Mouse (Mus musculus): ENCODE measurements around the gene Mipol1. TPM values are rescaled to one million over a fixed set of nuclear protein-coding genes. Genes with fewer than 3 reads are reported as not detected.

The Mipol1 gene
- polyA plus RNA-seq, 1 experiment: 0.74 TPM

DNA sequence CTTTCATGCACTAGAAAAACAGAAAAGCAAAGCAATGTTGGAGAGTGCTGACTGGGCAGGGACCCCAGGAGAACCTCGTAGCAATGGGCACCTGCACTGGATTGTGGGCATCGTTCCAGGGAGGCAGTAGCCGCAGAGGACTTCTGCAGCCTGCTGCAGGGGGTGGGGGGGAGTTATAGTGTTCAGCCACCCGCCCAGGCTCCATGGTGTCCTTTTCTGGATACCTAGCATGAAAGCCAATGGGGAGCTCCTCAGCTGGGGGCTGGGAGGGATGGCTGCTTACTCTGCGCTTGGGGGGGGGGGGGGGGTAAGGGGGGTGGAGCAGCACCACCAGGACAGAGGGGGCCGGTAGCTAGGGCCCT, 304.3 kb downstream of the Mipol1 start:
- Histone ChIP-seq H3K9me3 (no peaks in the 10 kb centered on the region), H3K27me3 (replicated peaks) (peaks cover 80% of the 10 kb centered on the region), H3K4me3 (replicated peaks) (no peak overlapping the region), H3K36me3 (replicated peaks; ENCODE audit: low read length) (no peaks in the 10 kb centered on the region), H3K4me1 (peaks cover 15% of the 10 kb centered on the region)
- TF ChIP-seq FLI1 (IDR thresholded peaks at IDR 0.05; ENCODE audit: low read length) (no peak), GATA1 (IDR thresholded peaks at IDR 0.05; ENCODE audit: borderline replicate concordance, low read length) (no peak)

DNA sequence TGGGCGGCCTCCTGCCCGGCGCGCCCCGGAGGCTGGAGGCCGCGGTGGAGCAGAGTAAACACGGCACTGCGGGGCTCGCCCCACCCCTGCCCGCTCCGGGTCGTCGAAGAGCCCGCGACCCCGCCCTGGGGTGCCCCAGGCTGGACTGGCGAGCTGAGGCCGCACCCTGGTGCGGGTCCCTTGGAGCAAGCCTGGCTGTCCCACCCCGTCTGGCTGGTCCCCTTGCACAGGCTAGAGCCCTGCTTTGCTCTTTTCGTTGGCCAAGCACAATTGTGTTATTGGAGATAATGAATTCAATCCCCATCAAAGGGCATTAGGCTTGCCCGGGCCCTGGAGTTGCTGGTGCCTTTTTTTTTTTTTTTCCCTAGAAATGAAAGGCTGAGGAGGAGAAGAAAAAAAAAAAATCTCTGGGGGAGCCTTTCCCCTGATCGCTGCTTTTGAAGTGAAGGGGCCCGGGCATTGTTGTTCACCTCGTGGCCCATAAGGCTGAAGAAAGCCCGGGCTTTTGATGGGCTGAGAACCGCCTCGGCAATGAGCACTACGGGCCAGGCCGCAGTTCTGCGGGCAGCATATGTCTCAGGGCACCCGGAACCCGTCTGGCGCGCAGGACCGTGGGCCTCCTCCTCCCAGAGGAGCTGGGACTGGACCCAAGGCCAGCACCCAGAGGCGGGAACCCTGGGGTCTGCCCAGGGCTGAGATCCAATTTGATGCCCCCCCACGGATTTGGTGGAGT, 304.8 kb downstream of the Mipol1 start:
- peaks cover 18% of the 10 kb centered on the region for H3K4me1 ChIP-seq
- TF ChIP-seq GATA1 (IDR thresholded peaks at IDR 0.05; ENCODE audit: borderline replicate concordance, low read length) (no peak), FLI1 (IDR thresholded peaks at IDR 0.05; ENCODE audit: low read length) (no peak)
- no peaks in the 10 kb centered on the region for H3K9me3 ChIP-seq
- no peak overlapping the region for H3K4me3 ChIP-seq (replicated peaks)
- H3K36me3 ChIP-seq (replicated peaks; ENCODE audit: low read length): no peaks in the 10 kb centered on the region
- H3K27me3 ChIP-seq (replicated peaks): peaks cover 86% of the 10 kb centered on the region

DNA sequence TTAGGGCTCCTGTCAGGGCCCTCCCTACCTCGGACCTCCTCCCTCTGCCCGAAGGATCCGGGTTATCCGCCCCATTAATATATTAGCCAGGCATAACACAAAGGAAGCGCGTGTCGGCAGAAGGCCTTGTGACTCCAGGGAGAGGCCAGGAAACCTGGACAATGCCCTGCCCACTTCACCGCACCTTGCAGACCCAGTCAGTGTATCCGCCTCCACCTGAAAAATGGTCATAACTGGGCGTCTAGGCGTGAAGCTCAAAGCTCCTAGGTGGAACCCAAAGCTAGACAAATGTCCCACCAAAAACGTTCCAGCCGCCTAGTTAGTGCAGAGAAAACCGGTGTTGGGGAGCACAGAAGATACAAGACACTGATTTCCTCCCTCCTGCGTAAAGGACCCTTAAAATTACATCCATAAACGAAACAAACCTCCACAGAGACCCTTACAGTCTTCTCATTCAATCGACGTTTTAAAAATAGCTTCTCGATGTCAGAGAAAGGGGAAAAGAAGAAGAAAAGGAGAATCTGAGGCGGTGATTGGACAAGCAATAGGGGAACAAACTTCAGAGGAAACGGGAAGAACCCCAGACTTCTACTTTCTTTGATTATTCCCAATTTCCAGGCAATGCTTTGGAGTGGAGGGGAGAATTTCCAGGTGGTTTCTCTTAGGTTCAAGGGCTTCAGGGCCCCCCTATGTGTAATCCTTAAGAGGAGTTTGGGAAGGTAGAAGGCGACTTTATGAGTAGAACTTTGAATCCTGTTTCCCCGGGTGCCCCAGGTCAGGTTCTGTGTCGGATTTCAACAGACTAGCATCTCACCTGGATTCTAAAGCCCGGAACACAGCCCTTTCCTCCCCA, 306.1 kb downstream of the Mipol1 start:
- H3K9me3 ChIP-seq: no peaks in the 10 kb centered on the region
- no peak for TF ChIP-seq FLI1 (IDR thresholded peaks at IDR 0.05; ENCODE audit: low read length)
- no peak for TF ChIP-seq GATA1 (IDR thresholded peaks at IDR 0.05; ENCODE audit: borderline replicate concordance, low read length)
- H3K27me3 ChIP-seq (replicated peaks): peaks cover 90% of the 10 kb centered on the region
- H3K4me3 ChIP-seq (replicated peaks): no peak overlapping the region
- H3K4me1 ChIP-seq: peaks cover 18% of the 10 kb centered on the region
- no peaks in the 10 kb centered on the region for H3K36me3 ChIP-seq (replicated peaks; ENCODE audit: low read length)

DNA sequence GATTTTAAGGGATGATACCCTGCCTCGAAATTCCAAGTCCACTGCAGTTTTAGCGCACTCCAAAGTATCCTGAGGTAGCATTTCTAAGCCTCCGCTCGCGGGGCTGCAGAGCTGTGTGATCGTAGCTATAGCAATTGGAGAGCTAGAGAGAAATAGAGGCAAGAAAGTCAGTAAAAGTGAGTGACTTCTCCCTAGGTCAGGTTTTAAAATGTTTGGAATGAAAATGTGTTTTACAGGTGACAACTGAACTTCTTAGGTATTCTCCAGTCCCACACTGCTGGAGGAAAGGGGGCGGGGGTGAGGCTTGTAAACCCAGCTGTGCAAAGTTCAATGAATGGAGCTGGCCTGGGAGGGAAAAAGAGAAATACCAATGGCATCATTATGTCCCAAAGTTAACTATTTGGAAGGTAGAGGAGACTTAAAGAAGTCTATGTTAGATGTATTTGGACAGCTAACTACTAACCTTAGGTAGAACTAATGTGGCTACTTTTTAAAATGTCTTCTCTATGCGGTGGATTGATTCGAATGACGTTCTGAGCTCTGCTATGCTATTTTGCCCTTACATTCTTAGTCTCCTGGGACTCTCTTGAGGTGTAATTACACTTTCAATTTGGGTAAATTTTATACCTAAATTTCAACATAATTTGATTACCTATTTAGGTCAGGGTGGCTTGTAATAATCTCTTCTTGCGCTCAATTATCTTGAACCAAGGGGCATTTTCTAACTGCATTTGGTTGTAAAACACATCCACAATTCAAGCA, 306.9 kb downstream of the Mipol1 start:
- Histone ChIP-seq H3K4me3 (replicated peaks) (no peak overlapping the region), H3K9me3 (0 out of 2 replicates have a peak, but pooled peaks cover 3% of the 10 kb centered on the region), H3K27me3 (replicated peaks) (peaks cover 91% of the 10 kb centered on the region), H3K36me3 (replicated peaks; ENCODE audit: low read length) (no peaks in the 10 kb centered on the region), H3K4me1 (peaks cover 21% of the 10 kb centered on the region)
- TF ChIP-seq GATA1 (IDR thresholded peaks at IDR 0.05; ENCODE audit: borderline replicate concordance, low read length) (no peak), FLI1 (IDR thresholded peaks at IDR 0.05; ENCODE audit: low read length) (no peak)

DNA sequence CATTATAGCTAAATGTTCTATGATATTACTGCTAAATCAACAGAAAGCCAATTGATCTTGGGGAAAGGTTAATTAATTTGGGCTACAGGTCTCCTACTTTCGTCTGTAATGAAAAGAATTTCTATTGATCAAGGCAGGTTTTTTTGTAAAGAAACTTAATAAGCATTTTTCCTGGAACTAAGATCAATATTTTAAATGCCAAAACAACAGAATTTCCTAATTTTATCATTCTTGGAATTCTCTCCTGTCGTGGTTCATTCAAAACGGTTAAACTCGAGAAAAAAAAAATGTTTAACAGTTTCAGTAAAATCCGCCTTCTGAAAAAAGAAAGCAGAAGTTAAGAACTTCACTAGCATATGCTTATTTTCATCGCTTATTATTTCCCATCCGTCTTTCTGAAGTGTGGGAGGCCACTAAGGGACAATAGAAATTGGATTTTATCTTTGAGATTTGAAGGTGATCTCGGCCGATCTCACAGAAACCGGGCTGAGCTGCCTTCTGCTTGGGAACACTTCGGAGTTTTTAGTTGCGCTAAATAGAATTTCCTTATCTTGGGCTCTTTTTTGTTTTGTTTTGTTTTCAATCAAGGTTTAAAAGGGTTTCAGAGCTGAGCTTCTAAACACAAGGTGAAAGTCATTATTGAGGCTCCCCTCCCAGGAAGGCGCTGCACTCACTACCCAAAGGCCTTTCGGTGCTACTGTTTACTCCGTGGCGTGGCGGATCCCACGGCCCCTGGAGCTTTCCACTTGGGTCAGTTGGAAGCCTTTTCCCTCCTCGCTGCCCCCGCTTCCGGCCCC, 307.8 kb downstream of the Mipol1 start:
- H3K27me3 ChIP-seq (replicated peaks): peaks cover 91% of the 10 kb centered on the region
- no peaks in the 10 kb centered on the region for H3K36me3 ChIP-seq (replicated peaks; ENCODE audit: low read length)
- peaks cover 12% of the 10 kb centered on the region for H3K9me3 ChIP-seq
- peaks cover 30% of the 10 kb centered on the region for H3K4me1 ChIP-seq
- TF ChIP-seq GATA1 (IDR thresholded peaks at IDR 0.05; ENCODE audit: borderline replicate concordance, low read length): no peak
- TF ChIP-seq FLI1 (IDR thresholded peaks at IDR 0.05; ENCODE audit: low read length): no peak
- H3K4me3 ChIP-seq (replicated peaks): peak overlapping the region; percentile 89

DNA sequence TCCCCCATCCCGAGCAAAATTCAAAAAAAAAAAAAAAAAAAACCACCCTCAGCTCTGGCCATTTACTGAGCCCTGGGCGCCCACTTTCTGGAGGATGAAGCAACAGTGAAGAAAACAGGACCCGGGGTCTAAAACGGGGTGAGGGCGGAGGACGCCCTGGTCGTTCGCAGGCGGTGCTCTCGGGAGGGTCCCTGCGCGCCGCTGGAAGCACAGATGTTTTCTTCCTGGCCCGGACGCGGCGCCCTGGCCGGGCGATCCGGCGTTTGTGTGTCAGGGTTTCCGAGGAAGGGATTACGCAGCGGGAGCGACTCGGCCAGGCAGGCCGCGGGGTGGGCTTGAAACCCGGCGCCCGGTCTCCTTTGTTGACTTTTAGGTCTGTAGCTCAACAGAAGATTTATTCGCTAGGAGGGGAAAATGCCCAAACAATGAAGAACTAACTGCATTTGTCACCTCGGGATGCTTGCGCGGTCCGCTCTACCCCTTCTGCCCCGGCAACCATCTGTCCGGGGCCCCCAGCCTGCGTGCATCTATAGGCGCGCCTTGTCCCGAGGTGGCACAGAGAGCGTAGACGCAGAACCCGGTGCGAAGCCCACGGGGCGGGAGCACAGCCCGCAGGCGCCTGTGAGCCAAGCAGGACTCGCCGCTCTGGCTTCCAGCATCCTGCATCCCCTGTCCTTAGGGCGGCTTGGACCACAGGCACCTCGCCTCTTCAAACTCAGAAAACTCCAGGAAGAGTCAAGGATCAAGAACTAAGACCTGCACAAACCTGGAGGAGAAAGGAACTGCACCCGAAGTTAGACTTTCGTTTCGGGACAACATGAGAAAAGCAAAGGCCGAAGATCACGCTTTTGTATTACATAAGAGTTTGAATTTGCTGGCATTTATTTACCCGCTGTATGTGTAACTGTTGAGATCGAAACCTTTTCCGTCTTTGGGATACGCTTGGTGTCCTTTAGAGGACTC, 308.6 kb downstream of the Mipol1 start:
- Histone ChIP-seq H3K4me3 (replicated peaks) (peak overlapping the region; percentile 89), H3K9me3 (peaks cover 20% of the 10 kb centered on the region), H3K27me3 (replicated peaks) (peaks cover 91% of the 10 kb centered on the region), H3K36me3 (replicated peaks; ENCODE audit: low read length) (no peaks in the 10 kb centered on the region), H3K4me1 (peaks cover 38% of the 10 kb centered on the region)
- TF ChIP-seq FLI1 (IDR thresholded peaks at IDR 0.05; ENCODE audit: low read length) (no peak), GATA1 (IDR thresholded peaks at IDR 0.05; ENCODE audit: borderline replicate concordance, low read length) (no peak)

DNA sequence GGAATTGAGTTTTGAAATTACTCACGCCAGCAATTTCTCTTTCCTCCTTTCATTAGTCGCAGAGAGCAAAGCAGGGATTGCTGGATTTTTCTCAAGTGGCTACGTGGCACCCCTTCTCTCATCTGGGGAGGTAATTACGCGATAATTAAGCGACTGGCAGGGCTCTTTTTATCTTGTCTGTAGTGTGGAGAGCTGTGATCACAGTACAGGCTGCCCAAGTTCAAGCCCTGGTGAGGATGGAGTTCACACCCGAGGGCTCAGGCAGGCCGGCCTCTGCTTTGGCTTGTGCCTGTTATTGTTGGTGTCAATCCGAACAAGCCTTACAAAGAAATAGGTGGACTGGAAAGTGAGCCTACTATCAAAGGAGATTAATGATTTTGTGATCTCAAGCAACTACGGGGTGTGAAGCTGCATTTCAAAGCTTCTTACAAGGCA, 309.3 kb downstream of the Mipol1 start:
- H3K4me3 ChIP-seq (replicated peaks): peak overlapping the region; percentile 89
- H3K27me3 ChIP-seq (replicated peaks): peaks cover 91% of the 10 kb centered on the region
- H3K4me1 ChIP-seq: peaks cover 38% of the 10 kb centered on the region
- TF ChIP-seq GATA1 (IDR thresholded peaks at IDR 0.05; ENCODE audit: borderline replicate concordance, low read length): no peak
- no peak for TF ChIP-seq FLI1 (IDR thresholded peaks at IDR 0.05; ENCODE audit: low read length)
- no peaks in the 10 kb centered on the region for H3K36me3 ChIP-seq (replicated peaks; ENCODE audit: low read length)
- peaks cover 20% of the 10 kb centered on the region for H3K9me3 ChIP-seq

DNA sequence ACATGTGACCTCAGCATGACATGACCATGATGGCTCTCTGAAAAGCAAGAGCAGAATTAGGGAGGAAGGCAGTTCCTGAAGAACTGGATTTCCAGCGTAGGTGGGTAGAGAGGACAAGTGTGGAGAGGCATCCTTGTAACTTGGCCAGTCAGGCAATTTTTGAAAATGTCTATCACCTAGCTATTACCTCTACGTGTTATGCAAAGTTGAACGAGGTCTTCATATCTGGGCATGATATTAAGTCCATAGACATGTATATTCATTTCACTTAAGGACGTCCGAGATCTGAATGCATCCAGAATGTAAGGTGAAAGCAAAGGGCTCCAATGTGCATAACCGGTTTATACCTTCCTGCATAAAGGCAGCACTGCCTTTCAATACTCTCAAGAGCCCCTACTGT, 310.9 kb downstream of the Mipol1 start:
- no peaks in the 10 kb centered on the region for H3K36me3 ChIP-seq (replicated peaks; ENCODE audit: low read length)
- peaks cover 91% of the 10 kb centered on the region for H3K27me3 ChIP-seq (replicated peaks)
- H3K4me3 ChIP-seq (replicated peaks): no peak overlapping the region
- TF ChIP-seq GATA1 (IDR thresholded peaks at IDR 0.05; ENCODE audit: borderline replicate concordance, low read length): no peak
- H3K9me3 ChIP-seq: peaks cover 20% of the 10 kb centered on the region
- H3K4me1 ChIP-seq: peaks cover 49% of the 10 kb centered on the region
